8 mouse cellular contexts compared by ENCODE assay signal in genomic region chr4:117484256-117485044, GRCm38 (mm10). TPM values are rescaled to one million over a fixed set of nuclear protein-coding genes. Genes with fewer than 3 reads are reported as not detected.
DNase-seq lines count a peak whose midpoint lies in the region; ATAC-seq and TF ChIP-seq lines count a peak whose summit lies in the region.

No protein-coding gene starts in this region.

- no peaks in the 10 kb centered on the region for H3K9me3 ChIP-seq in forebrain, postnatal 0 days (ENCODE audit: low read length)
- no peaks in the 10 kb centered on the region for H3K9me3 ChIP-seq in hindbrain, embryonic 16.5 days (ENCODE audit: control insufficient read depth, low read length)
- no peaks in the 10 kb centered on the region for H3K9me3 ChIP-seq in limb, embryonic 14.5 days (ENCODE audit: control insufficient read depth, low read length)

- H3K27me3 ChIP-seq in spleen, adult 2 months (ENCODE audit: control insufficient read depth, insufficient read depth, low read length), result peaks cover 8% of the 10 kb centered on the region
- peaks cover 24% of the 10 kb centered on the region for H3K27me3 ChIP-seq in forebrain, postnatal 0 days (ENCODE audit: insufficient read depth, low read length)
- H3K27me3 ChIP-seq in hindbrain, embryonic 16.5 days (replicated peaks; ENCODE audit: control insufficient read depth, insufficient read depth, low read length), result peaks cover 36% of the 10 kb centered on the region
- 0 out of 2 replicates have a peak, but pooled peaks cover 15% of the 10 kb centered on the region for H3K27me3 ChIP-seq in limb, embryonic 14.5 days (ENCODE audit: control insufficient read depth, insufficient read depth, low read length)

- peak overlapping the region; percentile 83 for H3K4me2 ChIP-seq in forebrain, postnatal 0 days (ENCODE audit: low read depth)
- H3K4me2 ChIP-seq in hindbrain, embryonic 16.5 days (ENCODE audit: low read length), result peak overlapping the region; percentile 87
- peak overlapping the region; percentile 99 for H3K4me2 ChIP-seq in limb, embryonic 14.5 days (replicated peaks; ENCODE audit: low read depth, low read length, severe bottlenecking)

- no peak for TF ChIP-seq CTCF in spleen, adult 2 months (IDR thresholded peaks at IDR 0.05; ENCODE audit: extremely low read depth, insufficient read depth, insufficient read length, insufficient replicate concordance)
- no peak; the same call in none of the 2 replicates for TF ChIP-seq CTCF in forebrain, postnatal 0 days (IDR thresholded peaks at IDR 0.05; ENCODE audit: low read depth)

- H3K4me3 ChIP-seq in spleen, adult 2 months (ENCODE audit: extremely low read depth, insufficient read depth, insufficient read length), result peak overlapping the region; percentile 44; the same call in 1 of the 2 replicates
- peak overlapping the region; percentile 38 for H3K4me3 ChIP-seq in forebrain, postnatal 0 days (ENCODE audit: low read depth, low read length)
- H3K4me3 ChIP-seq in hindbrain, embryonic 16.5 days (ENCODE audit: low read length), result peak overlapping the region; percentile 45
- peak overlapping the region; percentile 38 for H3K4me3 ChIP-seq in limb, embryonic 14.5 days (replicated peaks; ENCODE audit: low read length)

- peak overlapping the region; percentile 43 for H3K9ac ChIP-seq in forebrain, postnatal 0 days
- H3K9ac ChIP-seq in hindbrain, embryonic 16.5 days (ENCODE audit: low read depth, low read length), result peak overlapping the region; percentile 52
- H3K9ac ChIP-seq in limb, embryonic 14.5 days (ENCODE audit: low read depth, low read length, severe bottlenecking), result peak overlapping the region; percentile 41

- ATAC-seq in forebrain, postnatal 0 days, result peak; percentile 92
- ATAC-seq in hindbrain, embryonic 16.5 days, result peak; percentile 95
- ATAC-seq in limb, embryonic 14.5 days (ENCODE audit: low FRiP score, low read depth), result peak; percentile 62
- ATAC-seq in monocyte, adult 5-6 weeks (replicated peaks; ENCODE audit: insufficient number of reproducible peaks, low FRiP score, low TSS enrichment, poor library complexity, severe bottlenecking), result peak; percentile 18; the same call in 1 of the 2 replicates

- no peaks in the 10 kb centered on the region for H3K36me3 ChIP-seq in spleen, adult 2 months (ENCODE audit: control insufficient read depth, insufficient read depth, low read length)
- H3K36me3 ChIP-seq in forebrain, postnatal 0 days (ENCODE audit: insufficient read depth), result no peaks in the 10 kb centered on the region
- no peaks in the 10 kb centered on the region for H3K36me3 ChIP-seq in hindbrain, embryonic 16.5 days (ENCODE audit: control insufficient read depth, insufficient read depth, low read length)
- no peaks in the 10 kb centered on the region for H3K36me3 ChIP-seq in limb, embryonic 14.5 days (ENCODE audit: control insufficient read depth, insufficient read depth, low read length)

- peaks cover 7% of the 10 kb centered on the region for H3K4me1 ChIP-seq in spleen, adult 2 months (ENCODE audit: control insufficient read depth, insufficient read depth, insufficient read length)
- peaks cover 3% of the 10 kb centered on the region; the same call in 1 of the 2 replicates for H3K4me1 ChIP-seq in forebrain, postnatal 0 days (ENCODE audit: insufficient read depth)
- H3K4me1 ChIP-seq in hindbrain, embryonic 16.5 days (ENCODE audit: control insufficient read depth, insufficient read depth, low read depth, low read length), result peaks cover 12% of the 10 kb centered on the region
- H3K4me1 ChIP-seq in limb, embryonic 14.5 days (ENCODE audit: control insufficient read depth, insufficient read depth, low read length), result 0 out of 2 replicates have a peak, but pooled peaks cover 8% of the 10 kb centered on the region

- H3K27ac ChIP-seq in spleen, adult 2 months (ENCODE audit: insufficient read depth, low read length), result no peak overlapping the region
- peak overlapping the region; percentile 21; the same call in 1 of the 2 replicates for H3K27ac ChIP-seq in forebrain, postnatal 0 days (ENCODE audit: low read depth, low read length)
- peak overlapping the region; percentile 62 for H3K27ac ChIP-seq in hindbrain, embryonic 16.5 days (ENCODE audit: low read depth, low read length)
- H3K27ac ChIP-seq in limb, embryonic 14.5 days (replicated peaks; ENCODE audit: low read depth, low read length), result no peak overlapping the region

- no peak for DNase-seq in spleen, adult 2 months (ENCODE audit: low read depth in 1 of 2, low spot score in 2 of 2)
- no peak for DNase-seq in spleen, postnatal 36 days (ENCODE audit: low spot score in 2 of 2)
- peak; percentile 29 for DNase-seq in cerebellum, adult 9-11 months
- peak; percentile 59 for DNase-seq in forebrain, postnatal 0 days
- DNase-seq in limb, embryonic 14.5 days (ENCODE audit: low spot score), result no peak
- peak; percentile 50 for DNase-seq in thymus, postnatal 4 days

- 2% methylated on average over 69 of the region's 69 CpGs for WGBS in spleen, adult 2 months
- 2% methylated on average over 69 of the region's 69 CpGs for WGBS in forebrain, postnatal 0 days
- under 1% methylated on average over 67 of the region's 69 CpGs for WGBS in hindbrain, embryonic 16.5 days
- under 1% methylated on average over 67 of the region's 69 CpGs for WGBS in limb, embryonic 14.5 days

- no peak for TF ChIP-seq POLR2A in spleen, adult 2 months (IDR thresholded peaks at IDR 0.05; ENCODE audit: low read depth, low read length)
- TF ChIP-seq POLR2A in limb, embryonic 14.5 days (IDR thresholded peaks at IDR 0.05; ENCODE audit: borderline replicate concordance, extremely low read depth, insufficient read depth, insufficient read length), result no peak

RNA-seq across cellular contexts. Expression of gene Rnf220, which starts 12.4 kb away (rescaled TPM):
- polyA plus RNA-seq in spleen, adult 2 months (2012; rRNA removed), result 95.4 and 115 TPM in 2 replicates
- total RNA-seq in forebrain, postnatal 0 days (2014; rRNA removed), result 160 and 185 TPM in 2 replicates
- 123 and 140 TPM in 2 replicates for polyA plus RNA-seq in forebrain, postnatal 0 days (2015; fragmentation: Nextera tagmentation; extraction: Ambion mirVana)
- 109 and 114 TPM in 2 replicates for polyA plus RNA-seq in hindbrain, embryonic 16.5 days (2015; fragmentation: Nextera tagmentation; extraction: Ambion mirVana)
- 126 and 139 TPM in 2 replicates for polyA plus RNA-seq in limb, embryonic 14.5 days (2012; rRNA removed)
- polyA plus RNA-seq in limb, embryonic 14.5 days (2014; fragmentation: Nextera tagmentation; extraction: Ambion mirVana), result 72.8 and 76.9 TPM in 2 replicates
- 106 to 139 TPM (median 116 TPM) in 3 replicates for total RNA-seq in monocyte, adult 5-6 weeks (2017)

Comparison
In these comparisons a context has a peak if more than half of its experiments do, and no peak if none do; other contexts are left out.
1. DNase-seq: peak in cerebellum, adult 9-11 months (single experiment), forebrain, postnatal 0 days (single experiment) and thymus, postnatal 4 days (single experiment); none in spleen, adult 2 months (0 of 2), spleen, postnatal 36 days (0 of 2) and limb, embryonic 14.5 days (single experiment).
2. H3K27ac ChIP-seq: peak in forebrain, postnatal 0 days (single experiment) and hindbrain, embryonic 16.5 days (single experiment); none in spleen, adult 2 months (single experiment) and limb, embryonic 14.5 days (single experiment).
3. ATAC-seq: peak in every context shown above with its lines; median percentile 95 in hindbrain, embryonic 16.5 days; 92 in forebrain, postnatal 0 days; 62 in limb, embryonic 14.5 days; 18 in monocyte, adult 5-6 weeks.
4. Peak in every context shown above with its lines, with median percentiles within 50 percentile points of each other: H3K4me3 ChIP-seq, H3K4me2 ChIP-seq and H3K9ac ChIP-seq.